Mouse (Mus musculus) cerebral cortex, adult 2 months (tissue): ENCODE data around the gene Cox6a1.

Experiments
- WGBS: fragments of 180-500 bp; shearing (Covaris S2); methylation state at CpG from one replicate; pipeline ENCODE4 v1.1.7; 2018; 5-methylcytosine and 5-hydroxymethylcytosine counted together

Gene Cox6a1

GRCm38 (mm10) chr5:115301615-115302014 is 47.2 kb downstream of the Cox6a1 start:
- WGBS = 20% methylated on average over 13 of the region's 13 CpGs

- under 1% methylated on average over 64 of the region's 66 CpGs for WGBS
These were observed 47.8 kb downstream of the Cox6a1 start, which contains the start of gene Dynll1 for GRCm38 (mm10) chr5:115300792-115301614. Gene Dynll1 (minus strand): TSS chr5:115300999.

- WGBS = under 1% methylated on average over 46 of the region's 46 CpGs
These were observed 48.6 kb downstream of the Cox6a1 start for GRCm38 (mm10) chr5:115300035-115300744.

GRCm38 (mm10) chr5:115296347-115296746 is 52.4 kb downstream of the Cox6a1 start:
- WGBS = 55% methylated on average over 10 of the region's 10 CpGs
